Mouse (Mus musculus) liver, adult 2 months (tissue): ENCODE measurements at regions not wholly inside any gene's neighbourhood (a gene's known extent, or its start where the extent isn't known, plus 50 kb on each side); places are given as distances from the start of the nearest gene placed in this dataset.

Experiments used
- CTCF ChIP-seq: fragments of 200-500 bp; IDR thresholded peaks from 2 replicates; pipeline ENCODE4 v1.5.1; 2011; ENCODE audit warnings: low read depth, low read length, control low read depth
- POLR2A ChIP-seq: fragments of 200-500 bp; IDR thresholded peaks from 2 replicates; pipeline ENCODE4 v1.6.1; 2011; ENCODE audit warnings: low read length, control low read depth; ENCODE audit not compliant: insufficient read depth; ENCODE audit errors: extremely low read depth

DNA sequence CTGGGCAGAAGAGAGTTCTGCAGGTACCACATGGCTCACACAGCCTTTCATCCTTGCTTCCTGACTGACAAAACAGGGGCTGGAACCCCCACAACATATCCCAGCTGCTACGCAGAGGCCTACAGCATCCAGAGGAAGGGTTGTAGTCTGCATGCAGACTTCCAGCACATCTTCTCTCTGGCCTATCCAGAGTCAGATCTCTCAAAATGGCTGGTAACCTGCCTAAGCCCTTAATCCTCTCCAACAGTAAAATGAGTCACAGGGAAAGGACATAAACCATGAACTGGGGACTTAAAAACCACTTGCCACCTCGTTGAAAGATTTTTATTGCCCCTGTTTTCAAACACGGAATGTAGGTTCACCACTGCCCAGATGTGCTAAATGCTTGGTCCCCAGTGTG is 183.6 kb upstream of the Spred2 start:
- no peak for TF ChIP-seq POLR2A
- TF ChIP-seq CTCF, result no peak
